Mouse (Mus musculus) lung, embryonic 15.5 days (tissue): ENCODE data around the gene Rbm6. TPM values are rescaled to one million over a fixed set of nuclear protein-coding genes. Genes with fewer than 3 reads are reported as not detected.
A peak's percentile ranks its signal among the peaks of the same experiment; 100 is the strongest.

Experiments
- ATAC-seq: fragments of 200-750 bp; cut with Nextera tagmentation; 2 replicates; pipeline ENCODE4 v1.8.0; 2017; ENCODE audit warnings: moderate number of reproducible peaks, borderline replicate concordance; ENCODE audit not compliant: low FRiP score, low TSS enrichment; ENCODE audit errors: extremely low read depth
- H3K27ac ChIP-seq: fragments of 300-500 bp; sonication (generic); 2 replicates; pipeline ENCODE4 v1.5.1; 2015; ENCODE audit warnings: moderate library complexity, mild to moderate bottlenecking, inconsistent platforms
- H3K27me3 ChIP-seq: fragments of 300-500 bp; sonication (generic); 2 replicates; pipeline ENCODE4 v1.6.1; 2015; ENCODE audit warnings: inconsistent platforms
- H3K36me3 ChIP-seq: fragments of 300-500 bp; sonication (generic); 2 replicates; pipeline ENCODE4 v1.6.1; 2015; ENCODE audit warnings: inconsistent platforms
- H3K4me1 ChIP-seq: fragments of 300-500 bp; sonication (generic); 2 replicates; pipeline ENCODE4 v1.6.1; 2015; ENCODE audit warnings: inconsistent platforms
- H3K4me2 ChIP-seq: fragments of 300-500 bp; sonication (generic); 2 replicates; pipeline ENCODE4 v1.6.1; 2015; ENCODE audit warnings: inconsistent platforms, mild to moderate bottlenecking, moderate library complexity
- H3K4me3 ChIP-seq: fragments of 300-500 bp; sonication (generic); 2 replicates; pipeline ENCODE4 v1.5.1; 2015; ENCODE audit warnings: mild to moderate bottlenecking, inconsistent platforms
- H3K9ac ChIP-seq: fragments of 300-500 bp; sonication (generic); 2 replicates; pipeline ENCODE4 v1.6.1; 2015; ENCODE audit warnings: inconsistent platforms
- H3K9me3 ChIP-seq: fragments of 300-500 bp; sonication (generic); 2 replicates; pipeline ENCODE4 v1.6.1; 2016; ENCODE audit warnings: inconsistent platforms
- WGBS: fragments of 180-500 bp; shearing (Covaris S2); methylation state at CpG from one replicate; pipeline ENCODE4 v1.1.7; 2015; 5-methylcytosine and 5-hydroxymethylcytosine counted together
- polyA plus RNA-seq: library from polyadenylated mRNA; unstranded; fragments of >200 nt; fragmentation: Nextera tagmentation; extraction: Ambion mirVana; gene quantifications from 2 replicates; pipeline ENCODE4 v1.2.1, GENCODE M21; 2015

The Rbm6 gene
- polyA plus RNA-seq, 1 experiment from 2014 or later = 74.0 TPM

- ATAC-seq = no peak
- H3K27ac ChIP-seq = no peak overlapping the region
- no peak overlapping the region for H3K4me2 ChIP-seq
- no peak overlapping the region for H3K9ac ChIP-seq
- H3K36me3 ChIP-seq = peaks cover 57% of the 10 kb centered on the region
- peaks cover 28% of the 10 kb centered on the region for H3K4me1 ChIP-seq
- 40% methylated on average over 4 of the region's 4 CpGs for WGBS
- peaks cover 12% of the 10 kb centered on the region; the same call in 1 of the 2 replicates for H3K27me3 ChIP-seq
- no peaks in the 10 kb centered on the region for H3K9me3 ChIP-seq
- no peak overlapping the region for H3K4me3 ChIP-seq
Observed at GRCm38 (mm10) chr9:107738841-107739202, 134.2 kb downstream of the Rbm6 start.

- peak; percentile 44 for ATAC-seq
- Histone ChIP-seq H3K27me3 (peaks cover 12% of the 10 kb centered on the region; the same call in 1 of the 2 replicates), H3K4me3 (no peak overlapping the region), H3K4me2 (no peak overlapping the region), H3K27ac (no peak overlapping the region), H3K9me3 (no peaks in the 10 kb centered on the region), H3K9ac (no peak overlapping the region), H3K36me3 (peaks cover 51% of the 10 kb centered on the region), H3K4me1 (peaks cover 28% of the 10 kb centered on the region)
- 20% methylated on average over 7 of the region's 7 CpGs for WGBS
Observed at GRCm38 (mm10) chr9:107738020-107738840, 134.8 kb downstream of the Rbm6 start.

- H3K9ac ChIP-seq = no peak overlapping the region
- H3K27me3 ChIP-seq = peaks cover 12% of the 10 kb centered on the region; the same call in 1 of the 2 replicates
- peaks cover 28% of the 10 kb centered on the region for H3K4me1 ChIP-seq
- 1% methylated on average over 7 of the region's 7 CpGs for WGBS
- H3K27ac ChIP-seq = no peak overlapping the region
- no peaks in the 10 kb centered on the region for H3K9me3 ChIP-seq
- H3K36me3 ChIP-seq = peaks cover 30% of the 10 kb centered on the region
- ATAC-seq = no peak
- peak overlapping the region; percentile 44 for H3K4me2 ChIP-seq
- H3K4me3 ChIP-seq = no peak overlapping the region
Observed at GRCm38 (mm10) chr9:107736185-107736485, 136.9 kb downstream of the Rbm6 start.

- 0 out of 2 replicates have a peak overlapping the region, but pooled peaks have one; percentile 14 for H3K9ac ChIP-seq
- no peak overlapping the region for H3K4me3 ChIP-seq
- WGBS = 10% methylated on average over 17 of the region's 17 CpGs
- H3K4me1 ChIP-seq = peaks cover 28% of the 10 kb centered on the region
- peaks cover 12% of the 10 kb centered on the region; the same call in 1 of the 2 replicates for H3K27me3 ChIP-seq
- peaks cover 25% of the 10 kb centered on the region for H3K36me3 ChIP-seq
- peak overlapping the region; percentile 44 for H3K4me2 ChIP-seq
- H3K9me3 ChIP-seq = no peaks in the 10 kb centered on the region
- no peak overlapping the region for H3K27ac ChIP-seq
- no peak; the same call in 1 of the 2 replicates for ATAC-seq
Observed at GRCm38 (mm10) chr9:107735356-107736184, 137.5 kb downstream of the Rbm6 start.

- Histone ChIP-seq H3K4me3 (no peak overlapping the region), H3K27ac (peak overlapping the region; percentile 41; the same call in 1 of the 2 replicates), H3K4me2 (no peak overlapping the region), H3K9ac (no peak overlapping the region), H3K36me3 (peaks cover 15% of the 10 kb centered on the region), H3K27me3 (peaks cover 12% of the 10 kb centered on the region; the same call in 1 of the 2 replicates), H3K9me3 (no peaks in the 10 kb centered on the region), H3K4me1 (peaks cover 28% of the 10 kb centered on the region)
- ATAC-seq = no peak
- 14% methylated on average over 7 of the region's 7 CpGs for WGBS
Observed at GRCm38 (mm10) chr9:107734567-107734971, 138.5 kb downstream of the Rbm6 start.

GRCm38 (mm10) chr9:107729709-107730108 lies 143.3 kb downstream of the Rbm6 start:
- H3K9me3 ChIP-seq = no peaks in the 10 kb centered on the region
- H3K36me3 ChIP-seq = no peaks in the 10 kb centered on the region
- H3K4me3 ChIP-seq = no peak overlapping the region
- H3K27me3 ChIP-seq = no peaks in the 10 kb centered on the region
- no peak overlapping the region for H3K27ac ChIP-seq
- no peak for ATAC-seq
- H3K4me2 ChIP-seq = no peak overlapping the region
- WGBS = 43% methylated on average over 3 of the region's 3 CpGs
- H3K9ac ChIP-seq = no peak overlapping the region
- H3K4me1 ChIP-seq = peaks cover 29% of the 10 kb centered on the region

- WGBS = 40% methylated on average over 6 of the region's 6 CpGs
- no peak overlapping the region for H3K9ac ChIP-seq
- H3K4me3 ChIP-seq = no peak overlapping the region
- no peaks in the 10 kb centered on the region for H3K27me3 ChIP-seq
- ATAC-seq = no peak
- no peaks in the 10 kb centered on the region for H3K9me3 ChIP-seq
- no peaks in the 10 kb centered on the region for H3K36me3 ChIP-seq
- H3K27ac ChIP-seq = no peak overlapping the region
- H3K4me2 ChIP-seq = no peak overlapping the region
- peaks cover 29% of the 10 kb centered on the region for H3K4me1 ChIP-seq
Observed at GRCm38 (mm10) chr9:107728919-107729670, 143.9 kb downstream of the Rbm6 start.

GRCm38 (mm10) chr9:107727041-107727440 lies 146.0 kb downstream of the Rbm6 start:
- WGBS = 49% methylated on average over 3 of the region's 3 CpGs
- peaks cover 47% of the 10 kb centered on the region for H3K4me1 ChIP-seq
- no peak for ATAC-seq

GRCm38 (mm10) chr9:107724796-107725195 lies 148.2 kb downstream of the Rbm6 start:
- H3K4me3 ChIP-seq = no peak overlapping the region
- H3K36me3 ChIP-seq = no peaks in the 10 kb centered on the region
- no peaks in the 10 kb centered on the region for H3K9me3 ChIP-seq
- no peak overlapping the region for H3K9ac ChIP-seq
- H3K27ac ChIP-seq = peak overlapping the region; percentile 85
- H3K4me2 ChIP-seq = no peak overlapping the region
- 79% methylated on average over 1 of the region's 1 CpGs for WGBS
- no peaks in the 10 kb centered on the region for H3K27me3 ChIP-seq
- peaks cover 54% of the 10 kb centered on the region for H3K4me1 ChIP-seq
- ATAC-seq = no peak

More at GRCm38 (mm10) chr9:107727041-107727440, 146.0 kb downstream of the Rbm6 start:
- Histone ChIP-seq H3K36me3 (no peaks in the 10 kb centered on the region), H3K9me3 (no peaks in the 10 kb centered on the region), H3K9ac (no peak overlapping the region), H3K4me3 (no peak overlapping the region), H3K27me3 (no peaks in the 10 kb centered on the region), H3K4me2 (no peak overlapping the region), H3K27ac (no peak overlapping the region)

GRCm38 (mm10) chr9:107723794-107724531 lies 149.1 kb downstream of the Rbm6 start:
- Histone ChIP-seq H3K4me3 (no peak overlapping the region), H3K4me2 (peak overlapping the region; percentile 47), H3K36me3 (no peaks in the 10 kb centered on the region), H3K27ac (peak overlapping the region; percentile 85), H3K27me3 (no peaks in the 10 kb centered on the region), H3K9ac (no peak overlapping the region; the same call in 1 of the 2 replicates), H3K9me3 (no peaks in the 10 kb centered on the region), H3K4me1 (peaks cover 58% of the 10 kb centered on the region)
- peak; percentile 77 for ATAC-seq
- WGBS = under 1% methylated on average over 11 of the region's 11 CpGs
